Mouse (Mus musculus) cerebral cortex, adult 2 months (tissue): Measurements from ENCODE around the gene Dlx6.

Experiments used
- whole genome bisulfite sequencing: fragments of 180-500 bp; shearing (Covaris S2); methylation state at CpG from one replicate; pipeline ENCODE4 v1.1.7; 2018; 5-methylcytosine and 5-hydroxymethylcytosine counted together

The Dlx6 gene

DNA sequence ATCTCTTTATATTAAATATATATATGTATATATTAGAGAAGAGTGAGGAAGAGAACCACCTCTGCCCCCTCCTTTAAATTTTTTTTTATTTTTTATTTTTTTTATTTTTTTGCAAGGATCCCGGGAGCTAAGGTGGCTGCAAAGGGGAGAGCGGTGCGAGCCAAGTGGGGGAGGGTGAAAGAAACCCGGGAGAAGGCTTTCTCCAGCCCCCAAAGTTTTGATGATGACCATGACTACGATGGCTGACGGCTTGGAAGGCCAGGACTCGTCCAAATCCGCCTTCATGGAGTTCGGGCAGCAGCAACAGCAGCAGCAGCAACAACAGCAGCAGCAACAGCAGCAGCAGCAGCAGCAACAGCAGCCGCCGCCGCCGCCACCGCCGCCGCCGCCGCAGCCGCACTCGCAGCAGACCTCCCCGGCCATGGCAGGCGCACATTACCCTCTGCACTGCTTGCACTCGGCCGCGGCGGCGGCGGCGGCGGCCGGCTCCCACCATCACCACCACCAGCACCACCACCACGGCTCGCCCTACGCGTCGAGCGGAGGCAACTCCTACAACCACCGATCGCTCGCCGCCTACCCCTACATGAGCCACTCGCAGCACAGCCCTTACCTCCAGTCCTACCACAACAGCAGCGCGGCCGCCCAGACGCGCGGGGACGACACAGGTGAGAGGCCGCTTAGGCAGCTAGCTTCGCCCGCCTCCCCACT is at the start of gene Dlx6:
Gene Dlx6 (plus strand): TSS at position 175 of the 711 bp plus-strand sequence.
- 1% methylated on average over 52 of the region's 52 CpGs for WGBS

DNA sequence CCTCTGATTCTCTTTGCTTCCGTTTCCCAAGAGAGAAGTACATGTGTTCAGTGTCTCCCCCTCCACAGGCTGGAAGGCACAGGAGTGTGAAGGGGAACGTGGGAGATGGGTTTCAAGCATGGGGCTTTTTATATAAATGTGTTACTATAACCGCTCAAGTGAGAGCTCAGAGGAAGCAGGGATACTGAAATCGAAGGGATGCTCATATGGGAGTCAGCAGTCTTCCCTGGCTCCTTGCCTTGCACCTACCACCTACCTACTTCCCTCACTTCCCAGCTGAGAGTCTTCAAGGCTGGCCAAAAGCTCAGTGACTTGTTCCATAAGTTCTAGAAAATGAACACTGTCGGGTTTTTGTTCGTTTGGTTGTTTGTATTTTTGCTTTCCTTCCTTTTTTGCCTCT is 46.3 kb upstream of the Dlx6 start:
- WGBS, result 51% methylated on average over 6 of the region's 6 CpGs

DNA sequence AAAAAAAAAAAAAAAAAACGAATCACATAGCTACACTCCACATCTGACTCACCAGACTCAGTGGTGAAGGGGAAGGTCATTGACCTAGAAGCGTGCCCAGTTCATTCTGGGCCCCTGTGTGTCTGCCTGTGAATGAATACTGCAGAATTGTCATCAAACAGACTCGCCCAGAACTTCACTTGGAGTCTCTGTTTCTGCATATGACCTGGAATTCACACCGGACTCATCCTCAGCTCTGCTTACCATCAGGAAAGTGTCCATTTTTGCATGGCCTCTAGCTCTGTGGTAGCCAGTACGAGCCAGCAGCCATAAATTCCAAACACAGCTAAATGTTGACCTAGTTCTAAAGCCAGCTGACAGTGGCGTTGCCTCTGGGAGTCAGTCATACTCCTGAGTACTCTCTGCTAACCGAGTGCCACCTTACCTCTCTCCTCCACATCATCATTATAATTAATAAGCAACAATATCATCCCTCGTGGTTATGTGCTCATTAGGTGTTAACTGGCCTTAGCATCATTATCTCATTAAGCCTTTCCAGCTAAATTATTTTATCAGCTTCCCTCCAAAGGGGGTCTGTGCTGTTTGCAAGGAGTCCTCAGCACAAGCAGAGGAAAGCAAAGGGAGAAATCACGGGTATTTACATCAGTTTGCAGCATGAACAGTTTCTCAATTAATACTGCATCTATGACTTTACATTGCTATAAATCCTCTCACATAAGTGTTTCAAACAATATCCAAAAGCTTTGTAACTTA is 44.9 kb upstream of the Dlx6 start:
- 57% methylated on average over 9 of the region's 9 CpGs for WGBS

- WGBS, result 26% methylated on average over 7 of the region's 7 CpGs
These were observed 44.0 kb upstream of the Dlx6 start for GRCm38 (mm10) chr6:6819134-6819533.

GRCm38 (mm10) chr6:6826861-6827260 is 36.3 kb upstream of the Dlx6 start:
- 83% methylated on average over 1 of the region's 1 CpGs for WGBS

GRCm38 (mm10) chr6:6830446-6830845 is 32.7 kb upstream of the Dlx6 start:
- WGBS, result 72% methylated on average over 7 of the region's 7 CpGs

- WGBS, result 80% methylated on average over 3 of the region's 3 CpGs
These were observed 29.8 kb upstream of the Dlx6 start for GRCm38 (mm10) chr6:6833301-6833700.

DNA sequence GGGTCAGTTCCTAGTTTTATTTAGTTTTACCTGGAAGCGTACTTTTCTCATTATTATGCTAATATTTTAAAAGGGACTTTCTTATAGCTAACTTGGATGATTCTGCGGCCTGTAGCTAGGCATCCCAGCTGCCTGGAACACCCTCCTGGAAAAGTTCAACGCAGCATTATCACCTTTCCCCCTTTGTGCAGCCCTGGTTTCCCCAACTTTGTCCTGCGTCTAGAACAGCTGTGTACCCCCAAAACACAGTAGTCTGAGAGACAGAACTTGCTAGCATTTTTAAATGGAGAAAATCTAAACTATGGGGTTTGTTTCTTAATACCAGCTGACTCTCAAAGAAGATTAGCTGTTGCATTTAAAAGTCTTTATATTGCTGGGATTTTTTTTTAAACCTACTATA is 14.6 kb upstream of the Dlx6 start:
- whole genome bisulfite sequencing, result 40% methylated on average over 4 of the region's 4 CpGs

DNA sequence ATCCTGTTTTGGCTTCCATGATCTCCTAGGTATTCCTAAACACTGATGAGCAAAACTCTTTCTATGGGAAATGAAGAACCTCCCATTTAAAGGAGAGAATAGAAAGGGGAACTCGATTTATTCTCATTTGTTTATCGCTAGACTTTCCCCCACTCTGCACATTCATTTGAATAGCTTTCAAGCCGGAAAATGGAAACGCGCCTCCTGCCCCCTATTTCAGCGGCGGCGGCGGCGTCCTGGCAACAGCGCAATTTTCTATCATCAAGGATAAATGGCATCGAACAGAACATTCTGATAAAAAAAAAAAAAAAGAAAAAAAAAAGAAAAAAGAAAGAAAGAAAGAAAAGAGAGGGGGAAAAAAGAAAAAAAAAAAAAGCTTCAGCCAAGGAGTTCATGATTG is 13.4 kb upstream of the Dlx6 start:
- WGBS, result 6% methylated on average over 12 of the region's 12 CpGs

- WGBS, result 6% methylated on average over 26 of the region's 26 CpGs
These were observed 12.6 kb upstream of the Dlx6 start for GRCm38 (mm10) chr6:6850324-6851060.

GRCm38 (mm10) chr6:6851166-6851565 is 12.0 kb upstream of the Dlx6 start:
- 23% methylated on average over 10 of the region's 10 CpGs for WGBS

DNA sequence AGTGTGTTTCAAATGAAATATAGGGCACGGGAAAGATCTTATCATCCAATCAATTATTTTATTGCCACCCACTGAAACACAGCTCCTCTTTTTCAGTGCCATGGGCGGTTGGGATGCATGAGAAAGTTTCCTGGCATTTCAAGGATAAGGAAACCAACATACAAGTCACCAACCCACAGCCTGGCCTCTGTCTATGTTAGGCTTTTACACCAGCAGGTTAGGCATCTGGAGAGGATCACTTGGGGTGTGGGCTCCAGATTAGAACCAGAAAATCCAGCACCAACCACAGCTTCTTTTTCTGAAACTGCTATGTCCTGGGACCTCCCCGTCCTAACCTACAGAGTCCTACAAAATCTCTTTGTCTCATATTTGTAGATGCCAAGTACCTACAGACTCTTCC is 10.2 kb upstream of the Dlx6 start:
- WGBS, result 73% methylated on average over 3 of the region's 3 CpGs

GRCm38 (mm10) chr6:6854176-6854575 is 9.0 kb upstream of the Dlx6 start:
- 10% methylated on average over 9 of the region's 9 CpGs for WGBS

DNA sequence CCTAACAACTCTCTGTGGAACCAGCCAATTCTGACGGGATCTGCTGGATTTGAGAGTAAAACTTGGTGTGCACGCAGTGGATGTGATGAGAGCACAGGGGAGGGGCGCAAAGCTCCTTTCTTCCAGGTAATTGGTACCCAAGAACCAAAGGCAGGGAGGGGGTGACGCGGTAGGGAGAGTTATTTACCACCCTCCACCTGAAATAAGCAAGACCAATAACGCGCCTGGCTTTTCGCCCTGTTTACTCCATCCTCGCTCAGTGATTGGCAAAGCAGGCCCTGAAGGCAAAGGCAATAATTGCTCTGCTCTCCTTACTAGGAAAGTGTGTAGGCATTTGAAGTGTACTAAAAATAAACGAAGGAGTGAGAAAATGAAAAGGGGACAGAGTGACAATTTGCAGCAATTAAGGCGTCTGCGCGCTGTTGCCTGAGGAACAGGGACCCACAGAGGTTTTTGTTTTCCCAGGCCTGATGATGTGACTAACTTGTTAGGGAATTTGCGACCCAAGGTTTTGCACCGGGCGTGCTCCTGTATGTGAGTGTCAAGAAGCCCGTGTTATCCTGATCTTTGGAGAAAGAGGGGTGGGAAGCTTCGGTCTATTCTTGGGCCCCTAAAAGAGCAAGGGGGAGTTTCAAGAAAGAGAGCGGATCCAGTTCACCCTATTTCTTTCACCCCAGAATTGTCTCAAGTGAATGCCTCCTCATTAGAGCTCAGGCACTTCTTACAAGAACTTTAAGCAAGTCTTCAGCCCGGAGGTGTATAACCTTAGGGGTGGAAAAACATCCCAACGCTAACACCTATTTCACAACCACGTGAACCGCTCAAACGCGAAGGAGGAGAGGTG is 8.0 kb upstream of the Dlx6 start:
- 4% methylated on average over 25 of the region's 25 CpGs for WGBS

DNA sequence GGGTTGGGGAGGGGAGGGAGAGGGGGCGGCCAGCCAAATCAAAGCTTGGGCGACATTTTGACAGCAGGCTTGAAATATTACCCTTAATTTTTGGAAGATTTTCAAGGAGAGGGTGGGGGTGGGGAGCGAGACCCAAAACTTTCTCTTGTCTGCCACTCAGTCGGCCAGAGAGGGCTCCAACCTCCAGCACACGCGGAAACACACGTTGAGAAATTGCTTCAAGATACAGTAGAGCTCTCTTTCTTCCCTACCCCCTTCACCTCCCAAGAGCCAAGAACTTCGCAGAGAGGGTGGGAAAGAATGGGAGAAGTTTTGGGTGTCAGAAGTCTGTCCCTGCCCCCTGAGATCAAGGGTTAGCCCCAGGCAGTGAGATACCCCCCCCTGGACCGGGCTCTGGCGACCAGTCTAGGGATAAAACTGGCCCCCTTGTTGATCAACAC is 7.4 kb upstream of the Dlx6 start:
- WGBS, result 4% methylated on average over 10 of the region's 10 CpGs

GRCm38 (mm10) chr6:6856316-6856715 is 6.8 kb upstream of the Dlx6 start:
- 3% methylated on average over 20 of the region's 20 CpGs for WGBS

GRCm38 (mm10) chr6:6856881-6857280 is 6.3 kb upstream of the Dlx6 start:
- 10% methylated on average over 4 of the region's 4 CpGs for WGBS

DNA sequence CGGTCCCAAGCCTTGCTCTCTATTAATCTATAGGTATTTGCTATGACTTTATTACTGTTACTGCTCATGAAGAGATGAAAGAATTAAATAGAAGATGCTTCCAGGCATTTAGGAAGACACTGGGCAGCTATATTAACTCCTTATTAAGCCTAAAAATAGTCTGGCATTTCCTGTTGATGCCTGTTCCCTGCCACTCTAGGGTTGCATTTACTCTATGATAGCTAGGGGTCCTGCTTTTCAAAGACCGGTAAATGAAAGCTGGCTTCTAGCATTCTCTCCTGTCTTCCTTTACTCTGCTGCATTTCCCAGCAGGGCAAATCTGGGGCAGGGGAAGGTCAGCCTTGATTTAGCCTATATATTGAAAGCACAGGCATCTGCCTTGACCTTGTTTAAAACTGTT is 5.4 kb upstream of the Dlx6 start:
- 16% methylated on average over 2 of the region's 2 CpGs for WGBS

DNA sequence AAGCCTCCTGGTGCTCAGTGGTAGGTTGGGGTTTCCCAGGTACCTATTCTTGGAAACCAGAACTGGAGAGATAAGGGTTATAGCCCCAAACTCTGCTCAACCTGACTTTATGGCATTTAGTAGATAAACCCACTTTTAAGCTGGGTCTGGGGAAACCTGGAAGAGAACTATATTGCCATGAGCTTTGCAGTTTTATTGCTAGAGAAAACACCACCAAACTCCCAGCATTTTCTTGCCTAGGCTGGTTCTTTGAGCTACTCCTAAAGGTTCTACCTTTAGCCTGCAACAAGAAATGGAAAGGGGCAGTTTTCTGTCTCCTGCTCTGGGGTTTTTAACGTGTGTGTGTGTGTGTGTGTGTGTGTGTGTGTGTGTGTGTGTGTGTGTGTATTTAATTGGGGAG is 4.6 kb upstream of the Dlx6 start:
- WGBS, result 5% methylated on average over 1 of the region's 1 CpGs

- 7% methylated on average over 19 of the region's 19 CpGs for WGBS
These were observed 3.8 kb upstream of the Dlx6 start for GRCm38 (mm10) chr6:6859111-6859949.

GRCm38 (mm10) chr6:6859950-6860410 is 3.2 kb upstream of the Dlx6 start:
- 3% methylated on average over 21 of the region's 21 CpGs for WGBS
